Mouse (Mus musculus) adrenal gland, postnatal 36 days (tissue): ENCODE results near the gene Prkab1. TPM values are rescaled to one million over a fixed set of nuclear protein-coding genes. Genes with fewer than 3 reads are reported as not detected.

Source experiments
- DNase-seq, 2 experiments: peaks; one replicate each; pipeline ENCODE4 v3.0.0; 2021; ENCODE audit warnings: mixed read lengths in 1 of 2
- long read RNA-seq, 2 experiments: library from polyadenylated mRNA; stranded (forward); transcript quantifications; one replicate each; pipeline ENCODE4 v2.0.0; 2021; ENCODE audit warnings: borderline sequencing depth in 2 of 2
- total RNA-seq, 2 experiments: library from RNA; stranded (reverse); gene quantifications; 2 replicates each; pipeline ENCODE4 v1.2.3; 2021

Prkab1 gene
- total RNA-seq, result 100 to 1,000 TPM in 1 of 2 experiments, 10 to 100 TPM in 1; 59.9 to 114 TPM
- long read RNA-seq, experiment 1, transcript Prkab1-206 (3 exons, 744 nt), result minor isoform, 5 of 136 reads
- long read RNA-seq, experiment 1, transcript Prkab1-202 (8 exons, 2,026 nt), result major isoform, 76 of 136 reads
- long read RNA-seq, experiment 1, transcript Prkab1-201 (7 exons, 2,089 nt), result minor isoform, 32 of 136 reads
- long read RNA-seq, experiment 1, partial matches to known transcripts, result 9 of 136 reads
- long read RNA-seq, experiment 1, other reads (novel, unspliced or antisense), result 10 of 136 reads
- long read RNA-seq, experiment 2, transcript Prkab1-201 (7 exons, 2,089 nt), result minor isoform, 14 of 49 reads
- long read RNA-seq, experiment 2, transcript Prkab1-202 (8 exons, 2,026 nt), result major isoform, 31 of 49 reads
- long read RNA-seq, experiment 2, partial matches to known transcripts, result 0 of 49 reads
- long read RNA-seq, experiment 2, other reads (novel, unspliced or antisense), result 4 of 49 reads

- peak; percentile 96 for DNase-seq
Measured at GRCm38 (mm10) chr5:116024327-116024739, at the start of gene Prkab1. Gene Prkab1 (minus strand): TSS chr5:116024508.

GRCm38 (mm10) chr5:116069618-116070017, 45.3 kb upstream of the Prkab1 start:
- no peak for DNase-seq

- DNase-seq, result no peak
Measured at GRCm38 (mm10) chr5:116052826-116053225, 28.5 kb upstream of the Prkab1 start.

- no peak for DNase-seq
Measured at GRCm38 (mm10) chr5:116052171-116052570, 27.9 kb upstream of the Prkab1 start.

GRCm38 (mm10) chr5:116049821-116050220, 25.5 kb upstream of the Prkab1 start:
- DNase-seq, result peak; percentile 51 to 55

GRCm38 (mm10) chr5:116048321-116048720, 24.0 kb upstream of the Prkab1 start:
- no peak for DNase-seq

- no peak for DNase-seq
Measured at GRCm38 (mm10) chr5:116046246-116046645, 21.9 kb upstream of the Prkab1 start.

GRCm38 (mm10) chr5:116045581-116045980, 21.3 kb upstream of the Prkab1 start:
- DNase-seq, result no peak

GRCm38 (mm10) chr5:116042241-116042640, 17.9 kb upstream of the Prkab1 start:
- DNase-seq, result no peak

- DNase-seq, result no peak
Measured at GRCm38 (mm10) chr5:116039706-116040105, 15.4 kb upstream of the Prkab1 start.

GRCm38 (mm10) chr5:116037731-116038130, 13.4 kb upstream of the Prkab1 start:
- DNase-seq, result no peak

GRCm38 (mm10) chr5:116036465-116036864, 12.2 kb upstream of the Prkab1 start:
- DNase-seq, result no peak

GRCm38 (mm10) chr5:116031190-116031577, 6.9 kb upstream of the Prkab1 start:
- DNase-seq, result peak; percentile 78 to 85

GRCm38 (mm10) chr5:116030566-116031189, 6.4 kb upstream of the Prkab1 start:
- no peak for DNase-seq

GRCm38 (mm10) chr5:116029071-116029470, 4.8 kb upstream of the Prkab1 start:
- no peak for DNase-seq

GRCm38 (mm10) chr5:116026561-116026960, 2.3 kb upstream of the Prkab1 start:
- DNase-seq, result no peak

GRCm38 (mm10) chr5:116026107-116026506, 1.8 kb upstream of the Prkab1 start:
- no peak for DNase-seq

- peak in 1 of 2 experiments; percentile 44 for DNase-seq
Measured at GRCm38 (mm10) chr5:116023821-116024284, 455 bp downstream of the Prkab1 start.

GRCm38 (mm10) chr5:116023251-116023661, 1.1 kb downstream of the Prkab1 start:
- DNase-seq, result peak; percentile 66 to 68

- DNase-seq, result no peak
Measured at GRCm38 (mm10) chr5:116022658-116023200, 1.6 kb downstream of the Prkab1 start.

GRCm38 (mm10) chr5:116022131-116022530, 2.2 kb downstream of the Prkab1 start:
- no peak for DNase-seq

- DNase-seq, result no peak
Measured at GRCm38 (mm10) chr5:116021552-116021951, 2.8 kb downstream of the Prkab1 start.

- peak in 1 of 2 experiments; percentile 17 for DNase-seq
Measured at GRCm38 (mm10) chr5:116019371-116019770, 4.9 kb downstream of the Prkab1 start.
